Mouse (Mus musculus): ENCODE measurements around the gene Zfp3. TPM values are rescaled to one million over a fixed set of nuclear protein-coding genes. Genes with fewer than 3 reads are reported as not detected.

Zfp3 gene
- polyA plus RNA-seq, 1 experiment from 2014 or later = 5.3 TPM

DNA sequence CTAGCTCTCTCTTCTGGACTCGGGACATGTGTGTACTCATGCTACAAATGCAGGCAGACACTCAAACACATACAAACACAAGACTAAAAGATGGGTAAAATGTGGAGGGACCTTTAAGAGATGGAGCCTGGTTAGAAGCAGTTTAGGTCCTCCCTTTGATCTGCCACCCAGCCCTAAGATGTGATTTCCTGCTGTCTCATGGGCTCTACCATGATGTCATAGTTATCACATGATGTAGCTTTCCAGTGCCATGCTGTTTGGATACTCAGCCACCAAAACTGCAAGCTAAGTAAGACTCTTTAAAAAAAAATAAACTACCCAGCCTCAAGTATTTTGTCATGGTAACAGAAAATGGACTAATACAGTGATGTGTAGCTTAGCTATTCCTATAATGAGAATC is 28.4 kb downstream of the Zfp3 start:
- H3K27ac ChIP-seq (ENCODE audit: low read length) = no peak overlapping the region
- H3K4me3 ChIP-seq (ENCODE audit: low read length) = no peak overlapping the region
- no peaks in the 10 kb centered on the region for H3K4me1 ChIP-seq (ENCODE audit: control insufficient read depth, insufficient read depth, low read length)
- H3K36me3 ChIP-seq (ENCODE audit: control insufficient read depth, insufficient read depth, low read length) = no peaks in the 10 kb centered on the region
- H3K9me3 ChIP-seq (ENCODE audit: control insufficient read depth, low read length) = no peaks in the 10 kb centered on the region
- no peak overlapping the region for H3K4me2 ChIP-seq (ENCODE audit: low read depth, low read length)
- no peaks in the 10 kb centered on the region for H3K27me3 ChIP-seq (replicated peaks; ENCODE audit: control insufficient read depth, insufficient read depth, low read length)
- no peak for ATAC-seq
- no peak overlapping the region for H3K9ac ChIP-seq (ENCODE audit: low read depth, low read length)
- 97% methylated on average over 1 of the region's 1 CpGs for WGBS

GRCm38 (mm10) chr11:70802208-70802864 is 38.3 kb downstream of the Zfp3 start:
- H3K36me3 ChIP-seq (ENCODE audit: control insufficient read depth, insufficient read depth, low read length) = no peaks in the 10 kb centered on the region
- no peak overlapping the region for H3K4me3 ChIP-seq (ENCODE audit: low read length)
- H3K9me3 ChIP-seq (ENCODE audit: control insufficient read depth, low read length) = no peaks in the 10 kb centered on the region
- H3K4me2 ChIP-seq (ENCODE audit: low read depth, low read length) = no peak overlapping the region
- no peak for ATAC-seq
- no peak overlapping the region for H3K9ac ChIP-seq (ENCODE audit: low read depth, low read length)
- no peak overlapping the region for H3K27ac ChIP-seq (ENCODE audit: low read length)
- H3K27me3 ChIP-seq (replicated peaks; ENCODE audit: control insufficient read depth, insufficient read depth, low read length) = no peaks in the 10 kb centered on the region
- 0 out of 2 replicates have a peak, but pooled peaks cover 4% of the 10 kb centered on the region for H3K4me1 ChIP-seq (ENCODE audit: control insufficient read depth, insufficient read depth, low read length)
- WGBS = 96% methylated on average over 2 of the region's 2 CpGs

- no peak for ATAC-seq
- H3K36me3 ChIP-seq (ENCODE audit: control insufficient read depth, insufficient read depth, low read length) = no peaks in the 10 kb centered on the region
- no peak overlapping the region for H3K4me3 ChIP-seq (ENCODE audit: low read length)
- H3K27me3 ChIP-seq (replicated peaks; ENCODE audit: control insufficient read depth, insufficient read depth, low read length) = no peaks in the 10 kb centered on the region
- H3K4me2 ChIP-seq (ENCODE audit: low read depth, low read length) = no peak overlapping the region
- H3K9ac ChIP-seq (ENCODE audit: low read depth, low read length) = no peak overlapping the region
- no peak overlapping the region for H3K27ac ChIP-seq (ENCODE audit: low read length)
- no peaks in the 10 kb centered on the region for H3K9me3 ChIP-seq (ENCODE audit: control insufficient read depth, low read length)
- H3K4me1 ChIP-seq (ENCODE audit: control insufficient read depth, insufficient read depth, low read length) = 0 out of 2 replicates have a peak, but pooled peaks cover 4% of the 10 kb centered on the region
- WGBS = 75% methylated on average over 2 of the region's 2 CpGs
Measured at GRCm38 (mm10) chr11:70802865-70803261, 38.9 kb downstream of the Zfp3 start.

GRCm38 (mm10) chr11:70803711-70804200 is 39.7 kb downstream of the Zfp3 start:
- H3K27me3 ChIP-seq (replicated peaks; ENCODE audit: control insufficient read depth, insufficient read depth, low read length) = no peaks in the 10 kb centered on the region
- 0 out of 2 replicates have a peak, but pooled peaks cover 4% of the 10 kb centered on the region for H3K4me1 ChIP-seq (ENCODE audit: control insufficient read depth, insufficient read depth, low read length)
- no peaks in the 10 kb centered on the region for H3K9me3 ChIP-seq (ENCODE audit: control insufficient read depth, low read length)
- H3K27ac ChIP-seq (ENCODE audit: low read length) = no peak overlapping the region
- no peaks in the 10 kb centered on the region for H3K36me3 ChIP-seq (ENCODE audit: control insufficient read depth, insufficient read depth, low read length)
- H3K9ac ChIP-seq (ENCODE audit: low read depth, low read length) = no peak overlapping the region
- ATAC-seq = no peak
- no peak overlapping the region for H3K4me3 ChIP-seq (ENCODE audit: low read length)
- no peak overlapping the region for H3K4me2 ChIP-seq (ENCODE audit: low read depth, low read length)
- 73% methylated on average over 6 of the region's 6 CpGs for WGBS

DNA sequence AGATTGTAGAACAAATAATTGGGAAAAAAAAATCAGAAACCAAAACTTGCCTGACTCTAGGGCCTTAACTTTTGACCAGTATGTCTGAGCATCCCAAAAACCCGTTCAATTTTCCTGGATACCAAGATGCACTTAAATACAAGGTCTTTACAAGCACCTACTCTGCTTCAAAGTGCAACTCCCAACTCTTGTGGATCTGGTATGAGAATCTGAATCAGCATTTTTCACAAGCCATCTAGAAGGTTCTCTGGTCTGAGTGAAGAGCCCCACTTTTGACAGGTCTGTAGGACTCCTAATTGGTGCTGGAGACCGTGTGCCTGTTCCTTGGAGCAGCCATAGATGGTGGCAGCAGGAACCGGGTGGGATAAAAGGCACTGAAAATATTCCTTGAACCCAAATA is 40.4 kb downstream of the Zfp3 start:
- Histone ChIP-seq H3K4me2 (ENCODE audit: low read depth, low read length) (no peak overlapping the region), H3K4me3 (ENCODE audit: low read length) (no peak overlapping the region), H3K36me3 (ENCODE audit: control insufficient read depth, insufficient read depth, low read length) (no peaks in the 10 kb centered on the region), H3K27ac (ENCODE audit: low read length) (0 out of 2 replicates have a peak overlapping the region, but pooled peaks have one; percentile 5), H3K27me3 (replicated peaks; ENCODE audit: control insufficient read depth, insufficient read depth, low read length) (no peaks in the 10 kb centered on the region), H3K4me1 (ENCODE audit: control insufficient read depth, insufficient read depth, low read length) (0 out of 2 replicates have a peak, but pooled peaks cover 4% of the 10 kb centered on the region), H3K9ac (ENCODE audit: low read depth, low read length) (no peak overlapping the region), H3K9me3 (ENCODE audit: control insufficient read depth, low read length) (no peaks in the 10 kb centered on the region)
- WGBS = 79% methylated on average over 3 of the region's 3 CpGs
- ATAC-seq = no peak

DNA sequence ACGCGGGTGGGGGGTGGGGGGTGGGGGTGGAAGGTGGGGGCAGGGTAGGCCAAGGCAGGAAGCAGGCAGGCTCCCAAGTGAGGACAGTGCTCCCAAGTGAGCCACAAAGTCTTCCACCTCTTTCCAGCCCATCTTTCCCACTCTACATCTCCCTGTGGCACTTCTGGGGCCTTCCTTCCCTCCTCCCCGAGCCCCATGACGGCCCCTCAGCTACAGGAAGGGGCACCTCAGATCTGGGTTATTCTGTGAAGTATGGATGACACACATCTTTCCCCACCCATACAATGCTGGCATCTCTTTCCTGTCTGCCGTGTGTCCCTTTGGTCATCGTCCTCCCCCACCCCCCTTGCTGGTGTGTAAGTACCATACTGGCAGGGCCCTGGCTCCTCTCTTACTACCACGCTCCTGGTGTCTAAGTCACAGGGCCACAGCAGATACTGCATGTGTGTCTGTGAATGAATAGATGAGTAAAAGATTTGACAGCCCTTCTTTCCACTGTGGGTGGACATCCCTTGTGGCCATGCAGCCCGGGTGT is 41.7 kb downstream of the Zfp3 start:
- Histone ChIP-seq H3K27ac (ENCODE audit: low read length) (peak overlapping the region; percentile 64; the same call in 1 of the 2 replicates), H3K9me3 (ENCODE audit: control insufficient read depth, low read length) (no peaks in the 10 kb centered on the region), H3K9ac (ENCODE audit: low read depth, low read length) (peak overlapping the region; percentile 20; the same call in 1 of the 2 replicates), H3K36me3 (ENCODE audit: control insufficient read depth, insufficient read depth, low read length) (no peaks in the 10 kb centered on the region), H3K4me3 (ENCODE audit: low read length) (no peak overlapping the region), H3K4me1 (ENCODE audit: control insufficient read depth, insufficient read depth, low read length) (0 out of 2 replicates have a peak, but pooled peaks cover 4% of the 10 kb centered on the region), H3K27me3 (replicated peaks; ENCODE audit: control insufficient read depth, insufficient read depth, low read length) (no peaks in the 10 kb centered on the region), H3K4me2 (ENCODE audit: low read depth, low read length) (peak overlapping the region; percentile 36; the same call in 1 of the 2 replicates)
- no peak for ATAC-seq
- WGBS = 79% methylated on average over 8 of the region's 8 CpGs

- H3K4me2 ChIP-seq (ENCODE audit: low read depth, low read length) = no peak overlapping the region
- no peaks in the 10 kb centered on the region for H3K36me3 ChIP-seq (ENCODE audit: control insufficient read depth, insufficient read depth, low read length)
- 74% methylated on average over 4 of the region's 4 CpGs for WGBS
- H3K27ac ChIP-seq (ENCODE audit: low read length) = no peak overlapping the region
- no peak for ATAC-seq
- 0 out of 2 replicates have a peak, but pooled peaks cover 4% of the 10 kb centered on the region for H3K4me1 ChIP-seq (ENCODE audit: control insufficient read depth, insufficient read depth, low read length)
- no peaks in the 10 kb centered on the region for H3K9me3 ChIP-seq (ENCODE audit: control insufficient read depth, low read length)
- H3K4me3 ChIP-seq (ENCODE audit: low read length) = no peak overlapping the region
- no peaks in the 10 kb centered on the region for H3K27me3 ChIP-seq (replicated peaks; ENCODE audit: control insufficient read depth, insufficient read depth, low read length)
- H3K9ac ChIP-seq (ENCODE audit: low read depth, low read length) = no peak overlapping the region
Measured at GRCm38 (mm10) chr11:70806697-70807096, 42.7 kb downstream of the Zfp3 start.

DNA sequence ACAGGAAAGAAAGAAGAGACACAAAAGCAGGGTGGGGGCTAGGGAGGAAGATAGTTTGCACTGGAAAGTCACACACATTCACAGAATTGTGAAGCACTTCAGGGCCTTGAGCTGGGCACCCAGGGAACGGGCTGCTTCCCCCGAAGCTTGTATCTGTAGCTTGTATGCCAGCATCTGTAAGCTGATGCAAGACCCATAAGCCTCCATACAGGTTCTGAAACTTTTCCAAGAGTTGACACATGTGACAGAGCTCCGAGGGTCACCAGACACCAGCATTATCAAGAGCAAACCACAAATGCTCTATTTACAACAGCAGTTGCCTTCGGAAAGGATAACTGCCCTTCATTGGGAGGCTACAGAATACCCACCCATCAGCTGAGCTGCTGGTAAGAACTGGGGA is 43.6 kb downstream of the Zfp3 start:
- no peaks in the 10 kb centered on the region for H3K27me3 ChIP-seq (replicated peaks; ENCODE audit: control insufficient read depth, insufficient read depth, low read length)
- no peak overlapping the region for H3K27ac ChIP-seq (ENCODE audit: low read length)
- 89% methylated on average over 4 of the region's 4 CpGs for WGBS
- H3K4me3 ChIP-seq (ENCODE audit: low read length) = no peak overlapping the region
- H3K4me2 ChIP-seq (ENCODE audit: low read depth, low read length) = no peak overlapping the region
- H3K4me1 ChIP-seq (ENCODE audit: control insufficient read depth, insufficient read depth, low read length) = 0 out of 2 replicates have a peak, but pooled peaks cover 4% of the 10 kb centered on the region
- H3K9ac ChIP-seq (ENCODE audit: low read depth, low read length) = no peak overlapping the region
- H3K36me3 ChIP-seq (ENCODE audit: control insufficient read depth, insufficient read depth, low read length) = no peaks in the 10 kb centered on the region
- ATAC-seq = no peak
- no peaks in the 10 kb centered on the region for H3K9me3 ChIP-seq (ENCODE audit: control insufficient read depth, low read length)

DNA sequence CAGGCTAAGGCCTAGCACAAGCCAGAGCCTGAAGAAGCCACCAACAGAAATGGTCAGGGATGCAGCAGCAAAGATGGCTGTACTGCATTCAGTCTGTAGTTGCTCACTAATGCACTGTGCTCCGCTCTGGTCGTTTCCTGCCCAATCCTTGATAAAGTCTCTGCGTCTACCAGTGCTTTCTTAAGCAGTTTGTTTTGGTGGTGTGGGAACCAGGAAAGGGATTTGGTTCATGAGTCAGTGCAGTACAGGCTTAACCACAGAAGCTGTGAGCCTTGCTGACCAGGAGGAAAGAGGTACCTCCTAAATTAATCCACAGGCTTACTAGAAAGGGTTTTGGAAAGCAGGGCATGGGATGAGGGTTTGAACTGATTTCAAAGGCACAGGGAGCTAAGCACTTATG is 44.1 kb downstream of the Zfp3 start:
- no peak overlapping the region for H3K9ac ChIP-seq (ENCODE audit: low read depth, low read length)
- WGBS = 69% methylated on average over 3 of the region's 3 CpGs
- H3K4me2 ChIP-seq (ENCODE audit: low read depth, low read length) = no peak overlapping the region
- H3K27me3 ChIP-seq (replicated peaks; ENCODE audit: control insufficient read depth, insufficient read depth, low read length) = no peaks in the 10 kb centered on the region
- no peak overlapping the region for H3K27ac ChIP-seq (ENCODE audit: low read length)
- no peaks in the 10 kb centered on the region for H3K9me3 ChIP-seq (ENCODE audit: control insufficient read depth, low read length)
- no peak overlapping the region for H3K4me3 ChIP-seq (ENCODE audit: low read length)
- no peaks in the 10 kb centered on the region for H3K36me3 ChIP-seq (ENCODE audit: control insufficient read depth, insufficient read depth, low read length)
- 0 out of 2 replicates have a peak, but pooled peaks cover 4% of the 10 kb centered on the region for H3K4me1 ChIP-seq (ENCODE audit: control insufficient read depth, insufficient read depth, low read length)
- no peak for ATAC-seq

All from intestine, embryonic 16.5 days (tissue).